Mouse (Mus musculus) brain, embryonic 18.5 days (tissue): ENCODE data around the gene Lrrc3c.
"Not testable (repeated sequence)": the region's sequence is repeated elsewhere in the genome, so short reads cannot be mapped to it uniquely, and the experiment has no call there.

Experiments
- DNase-seq: peaks from one replicate; pipeline ENCODE4 v3.0.0-alpha.2; 2012; ENCODE audit warnings: low read depth, low spot score

Gene Lrrc3c

GRCm38 (mm10) chr11:98628706-98629105 lies 30.6 kb downstream of the Lrrc3c start:
- DNase-seq, result no peak

GRCm38 (mm10) chr11:98630646-98631045 lies 32.6 kb downstream of the Lrrc3c start:
- DNase-seq, result no peak

- not testable (repeated sequence) for DNase-seq
Observed at GRCm38 (mm10) chr11:98635312-98635970, 37.4 kb downstream of the Lrrc3c start.

GRCm38 (mm10) chr11:98637501-98637900 lies 39.4 kb downstream of the Lrrc3c start:
- DNase-seq, result no peak

GRCm38 (mm10) chr11:98640091-98640490 lies 42.0 kb downstream of the Lrrc3c start:
- DNase-seq, result no peak

- no peak for DNase-seq
Observed at GRCm38 (mm10) chr11:98644757-98645156, 46.7 kb downstream of the Lrrc3c start.

GRCm38 (mm10) chr11:98645946-98646345 lies 47.9 kb downstream of the Lrrc3c start:
- DNase-seq, result no peak

GRCm38 (mm10) chr11:98646459-98646858 lies 48.4 kb downstream of the Lrrc3c start, which contains the start of gene Gsdma2:
Gene Gsdma2 (plus strand): TSS chr11:98646759.
- no peak for DNase-seq
